Mouse (Mus musculus): ENCODE results near the gene Cpb2. TPM values are rescaled to one million over a fixed set of nuclear protein-coding genes. Genes with fewer than 3 reads are reported as not detected.

The Cpb2 gene
- polyA plus RNA-seq, 1 experiment from 2014 or later: not detected

- no peaks in the 10 kb centered on the region for H3K27me3 ChIP-seq
- no peak for ATAC-seq (ENCODE audit: low FRiP score)
- no peak overlapping the region for H3K4me3 ChIP-seq
- H3K4me2 ChIP-seq: no peak overlapping the region
- H3K4me1 ChIP-seq (replicated peaks): no peaks in the 10 kb centered on the region
- H3K27ac ChIP-seq: no peak overlapping the region
- 92% methylated on average over 5 of the region's 5 CpGs for WGBS
- no peaks in the 10 kb centered on the region for H3K9me3 ChIP-seq
- H3K9ac ChIP-seq: no peak overlapping the region
- peaks cover 30% of the 10 kb centered on the region for H3K36me3 ChIP-seq
These were observed 78.2 kb downstream of the Cpb2 start for GRCm38 (mm10) chr14:75320269-75320668.

DNA sequence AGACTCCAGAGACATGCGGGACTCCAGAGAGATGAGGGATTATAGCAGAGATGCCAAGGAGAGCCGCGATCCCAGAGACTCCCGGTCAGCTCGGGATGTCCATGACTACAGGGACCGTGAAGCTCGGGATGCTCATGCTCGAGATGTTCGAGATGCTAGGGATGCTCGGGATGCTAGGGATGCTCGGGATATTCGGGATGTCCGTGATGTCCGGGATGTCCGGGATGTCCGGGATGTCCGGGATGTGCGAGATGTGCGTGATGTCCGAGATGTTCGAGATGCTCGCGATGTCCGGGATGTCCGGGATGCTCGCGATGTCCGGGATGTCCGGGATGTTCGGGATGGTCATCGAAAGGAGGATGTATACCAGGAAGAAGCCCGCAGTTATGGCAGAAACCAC is 81.3 kb downstream of the Cpb2 start:
- H3K4me1 ChIP-seq (replicated peaks): no peaks in the 10 kb centered on the region
- H3K9me3 ChIP-seq: no peaks in the 10 kb centered on the region
- WGBS: 97% methylated on average over 32 of the region's 32 CpGs
- H3K27me3 ChIP-seq: no peaks in the 10 kb centered on the region
- H3K9ac ChIP-seq: no peak overlapping the region
- H3K4me2 ChIP-seq: no peak overlapping the region
- H3K36me3 ChIP-seq: peaks cover 42% of the 10 kb centered on the region
- no peak overlapping the region for H3K4me3 ChIP-seq
- H3K27ac ChIP-seq: no peak overlapping the region
- no peak for ATAC-seq (ENCODE audit: low FRiP score)

GRCm38 (mm10) chr14:75328062-75328461 is 86.0 kb downstream of the Cpb2 start:
- WGBS: 90% methylated on average over 8 of the region's 8 CpGs
- Histone ChIP-seq H3K9ac (no peak overlapping the region), H3K36me3 (peaks cover 60% of the 10 kb centered on the region)

GRCm38 (mm10) chr14:75330621-75331020 is 88.5 kb downstream of the Cpb2 start:
- peaks cover 50% of the 10 kb centered on the region for H3K36me3 ChIP-seq
- 82% methylated on average over 6 of the region's 6 CpGs for WGBS

More at GRCm38 (mm10) chr14:75328062-75328461, 86.0 kb downstream of the Cpb2 start:
- Histone ChIP-seq H3K4me2 (no peak overlapping the region), H3K9me3 (no peaks in the 10 kb centered on the region), H3K4me1 (replicated peaks) (no peaks in the 10 kb centered on the region), H3K27me3 (no peaks in the 10 kb centered on the region), H3K27ac (no peak overlapping the region), H3K4me3 (no peak overlapping the region)
- ATAC-seq (ENCODE audit: low FRiP score): no peak

More at GRCm38 (mm10) chr14:75330621-75331020, 88.5 kb downstream of the Cpb2 start:
- ATAC-seq (ENCODE audit: low FRiP score): no peak
- Histone ChIP-seq H3K9me3 (no peaks in the 10 kb centered on the region), H3K4me3 (no peak overlapping the region), H3K4me2 (no peak overlapping the region), H3K4me1 (replicated peaks) (no peaks in the 10 kb centered on the region), H3K27me3 (no peaks in the 10 kb centered on the region), H3K27ac (no peak overlapping the region), H3K9ac (no peak overlapping the region)

Small RNAs within 50 kb of the gene (microRNA-seq; reads per million reads assigned to microRNA genes)
- gene Gm44482: not detected

Other genes with a start within 250 kb of the Cpb2 start
- gene Rubcnl, start 226.3 kb upstream of the Cpb2 start, polyA plus RNA-seq (2015; fragmentation: Nextera tagmentation; extraction: Ambion mirVana): 0.23 and 0.27 TPM in 2 replicates
- gene Lrrc63, start 111.4 kb upstream of the Cpb2 start, polyA plus RNA-seq (2015; fragmentation: Nextera tagmentation; extraction: Ambion mirVana): 0.08 and 0.14 TPM in 2 replicates
- gene Lcp1, start 111.2 kb upstream of the Cpb2 start, polyA plus RNA-seq (2015; fragmentation: Nextera tagmentation; extraction: Ambion mirVana): 15.6 and 16.0 TPM in 2 replicates
- gene Zc3h13, start 42.1 kb downstream of the Cpb2 start, polyA plus RNA-seq (2015; fragmentation: Nextera tagmentation; extraction: Ambion mirVana): 42.4 and 49.5 TPM in 2 replicates
- gene Siah3, start 213.7 kb downstream of the Cpb2 start, polyA plus RNA-seq (2015; fragmentation: Nextera tagmentation; extraction: Ambion mirVana): 4.0 and 4.5 TPM in 2 replicates